Mouse (Mus musculus): ENCODE results near the gene Bad. TPM values are rescaled to one million over a fixed set of nuclear protein-coding genes. Genes with fewer than 3 reads are reported as not detected.
"Not testable (repeated sequence)": the region's sequence is repeated elsewhere in the genome, so short reads cannot be mapped to it uniquely, and the experiment has no call there.

Gene Bad
- polyA plus RNA-seq, 1 experiment from 2014 or later, result 79.3 TPM

DNA sequence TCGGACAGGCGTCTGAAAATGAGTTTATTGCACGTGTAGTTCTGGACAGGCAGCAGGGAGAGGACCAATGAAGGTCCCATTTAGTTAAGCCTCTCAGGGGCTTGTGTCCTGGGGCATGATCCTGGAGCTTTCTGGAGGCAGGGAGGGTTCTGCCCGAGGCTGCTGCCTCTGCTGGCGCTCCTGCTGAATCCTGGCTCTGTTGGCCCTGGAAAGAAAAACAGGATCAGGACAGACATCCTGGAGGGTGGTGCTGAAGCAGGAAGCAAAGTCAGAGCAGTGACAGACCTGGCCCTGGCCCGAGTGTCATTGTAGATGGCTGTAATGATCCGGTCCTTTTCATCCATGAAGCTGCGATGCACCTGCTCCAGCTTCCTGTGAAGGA, 46.2 kb downstream of the Bad start:
- H3K27ac ChIP-seq (replicated peaks; ENCODE audit: low read depth, low read length), result peak overlapping the region; percentile 78

DNA sequence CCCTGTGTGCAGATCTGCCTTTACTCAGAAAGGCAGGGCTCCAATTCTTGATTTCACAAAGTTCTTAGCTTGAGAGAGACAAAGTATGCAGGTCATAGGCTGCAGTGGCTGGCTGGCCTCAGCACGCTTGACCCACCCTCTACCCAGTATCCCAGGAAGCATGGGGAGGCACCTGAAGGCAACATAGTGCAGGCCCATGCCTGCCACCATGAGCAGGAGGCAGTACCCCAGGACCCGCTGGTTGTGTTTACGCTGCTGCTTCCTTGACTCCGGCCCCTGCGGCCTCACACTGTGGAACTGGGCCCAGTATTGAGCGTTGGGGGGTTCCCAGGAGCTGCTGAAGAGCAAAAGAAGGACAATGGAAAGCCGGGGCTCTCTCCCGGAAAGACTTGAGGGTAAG, 47.6 kb downstream of the Bad start:
- ATAC-seq (ENCODE audit: low FRiP score, low TSS enrichment) (no peak), DNase-seq (no peak)
- H3K27ac ChIP-seq (replicated peaks; ENCODE audit: low read depth, low read length), result no peak overlapping the region
- no peak overlapping the region; the same call in 1 of the 2 replicates for H3K9ac ChIP-seq (replicated peaks; ENCODE audit: low read length)
- no peaks in the 10 kb centered on the region for H3K9me3 ChIP-seq (ENCODE audit: control insufficient read depth, low read length)
- WGBS, result 85% methylated on average over 8 of the region's 8 CpGs
- H3K4me2 ChIP-seq (ENCODE audit: low read length), result no peak overlapping the region
- no peaks in the 10 kb centered on the region for H3K27me3 ChIP-seq (ENCODE audit: control insufficient read depth, insufficient read depth, low read length)
- H3K36me3 ChIP-seq (ENCODE audit: control insufficient read depth, insufficient read depth, low read length), result peaks cover 8% of the 10 kb centered on the region
- H3K4me1 ChIP-seq (ENCODE audit: control insufficient read depth, insufficient read depth, low read length), result peaks cover 28% of the 10 kb centered on the region
- no peak overlapping the region for H3K4me3 ChIP-seq (replicated peaks; ENCODE audit: low read depth, low read length)

More for the DNA sequence above, 46.2 kb downstream of the Bad start:
- Histone ChIP-seq H3K4me1 (ENCODE audit: control insufficient read depth, insufficient read depth, low read length) (peaks cover 22% of the 10 kb centered on the region), H3K27me3 (ENCODE audit: control insufficient read depth, insufficient read depth, low read length) (no peaks in the 10 kb centered on the region), H3K4me2 (ENCODE audit: low read length) (peak overlapping the region; percentile 92), H3K4me3 (replicated peaks; ENCODE audit: low read depth, low read length) (peak overlapping the region; percentile 65), H3K9ac (replicated peaks; ENCODE audit: low read length) (peak overlapping the region; percentile 88), H3K9me3 (ENCODE audit: control insufficient read depth, low read length) (no peaks in the 10 kb centered on the region), H3K36me3 (ENCODE audit: control insufficient read depth, insufficient read depth, low read length) (peaks cover 13% of the 10 kb centered on the region)
- no peak for DNase-seq
- WGBS, result 6% methylated on average over 8 of the region's 8 CpGs
- 0 out of 2 replicates have a peak, but pooled peaks have one; percentile 2 for ATAC-seq (ENCODE audit: low FRiP score, low TSS enrichment)

DNA sequence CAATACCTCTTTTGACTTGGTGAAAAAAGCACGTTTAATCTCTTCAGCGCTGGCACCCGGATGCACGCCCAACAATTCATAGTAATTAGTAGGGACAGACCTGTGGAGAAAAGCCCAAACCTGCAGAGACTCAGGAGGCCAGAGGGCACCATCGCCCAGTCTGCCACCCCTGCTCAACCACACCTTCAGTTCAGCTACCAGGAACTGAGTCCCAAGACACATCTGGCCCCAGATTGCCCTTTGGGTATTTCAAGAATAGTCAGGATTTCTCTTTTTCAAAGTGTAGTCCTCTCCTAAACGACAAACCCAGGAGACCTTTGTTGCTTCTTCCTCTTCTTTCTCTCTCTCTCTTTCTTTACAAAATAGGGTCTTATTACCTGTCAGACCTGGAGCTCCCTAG, 49.1 kb downstream of the Bad start:
- Histone ChIP-seq H3K36me3 (ENCODE audit: control insufficient read depth, insufficient read depth, low read length) (no peaks in the 10 kb centered on the region), H3K4me1 (ENCODE audit: control insufficient read depth, insufficient read depth, low read length) (peaks cover 40% of the 10 kb centered on the region), H3K4me3 (replicated peaks; ENCODE audit: low read depth, low read length) (no peak overlapping the region), H3K27ac (replicated peaks; ENCODE audit: low read depth, low read length) (no peak overlapping the region), H3K27me3 (ENCODE audit: control insufficient read depth, insufficient read depth, low read length) (no peaks in the 10 kb centered on the region), H3K4me2 (ENCODE audit: low read length) (no peak overlapping the region), H3K9ac (replicated peaks; ENCODE audit: low read length) (no peak overlapping the region), H3K9me3 (ENCODE audit: control insufficient read depth, low read length) (no peaks in the 10 kb centered on the region)
- ATAC-seq (ENCODE audit: low FRiP score, low TSS enrichment) (no peak), DNase-seq (no peak)
- 92% methylated on average over 6 of the region's 6 CpGs for whole genome bisulfite sequencing

DNA sequence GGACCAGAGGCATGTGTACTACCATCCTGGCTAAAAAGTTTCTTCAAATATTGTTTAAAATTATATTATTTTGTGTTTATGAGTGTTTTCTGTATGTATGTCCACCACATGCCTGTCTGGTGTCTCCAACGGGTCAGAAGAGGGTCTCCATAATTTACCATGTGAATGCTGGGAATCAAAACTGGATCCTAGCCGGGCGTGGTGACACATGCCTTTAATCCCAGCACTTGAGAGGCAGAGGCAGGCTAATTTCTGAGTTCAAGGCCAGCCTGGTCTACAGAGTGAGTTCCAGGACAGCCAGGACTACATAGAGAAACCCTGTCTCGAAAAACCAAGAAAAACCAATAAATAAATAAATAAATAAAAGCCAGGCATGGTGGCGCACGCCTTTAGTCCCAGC, 49.5 kb downstream of the Bad start:
- H3K4me1 ChIP-seq (ENCODE audit: control insufficient read depth, insufficient read depth, low read length), result peaks cover 40% of the 10 kb centered on the region
- ATAC-seq (ENCODE audit: low FRiP score, low TSS enrichment); H3K27me3 ChIP-seq (ENCODE audit: control insufficient read depth, insufficient read depth, low read length): not testable (repeated sequence)

DNA sequence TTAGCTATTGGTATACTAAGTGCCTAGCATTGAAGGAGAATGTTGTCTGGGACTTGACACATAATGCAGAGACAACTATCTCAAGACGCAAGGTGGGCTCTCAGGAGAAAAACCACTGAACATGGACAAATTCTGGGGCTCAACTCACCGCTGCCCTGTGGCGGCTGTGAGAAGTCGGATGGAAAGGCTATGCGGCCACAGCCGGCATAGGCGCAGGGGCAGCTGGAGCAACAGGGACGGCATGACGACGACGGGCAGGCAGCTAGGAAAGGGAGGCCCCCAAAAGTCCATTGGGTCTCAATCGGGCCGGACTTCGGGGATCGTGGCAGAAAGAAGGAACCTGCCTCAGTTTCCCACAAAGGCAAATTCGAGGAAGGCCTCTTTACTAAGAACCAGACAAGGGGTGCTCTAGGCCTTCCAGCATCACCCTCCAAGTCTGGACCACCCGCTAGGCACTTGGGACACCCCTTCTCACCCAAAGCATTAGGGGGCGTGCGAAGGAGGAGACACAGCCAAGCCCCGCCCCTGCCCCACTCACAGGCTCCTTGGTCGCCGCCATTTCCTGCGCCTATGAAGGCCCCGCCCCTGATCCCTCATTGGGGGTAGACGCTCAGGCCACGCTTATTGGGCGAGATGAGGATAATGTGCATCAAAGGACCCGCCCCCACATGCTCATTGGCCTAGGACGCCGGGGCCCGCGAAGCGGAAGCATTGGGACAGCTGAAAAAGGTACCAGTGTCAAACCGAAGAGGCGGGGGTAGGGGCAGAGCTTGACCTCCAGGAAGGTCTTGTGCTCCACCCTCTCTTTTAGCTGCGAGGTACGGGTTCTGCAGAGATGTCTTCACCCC, 50.6 kb downstream of the Bad start, which contains the start of gene Dnajc4:
Gene Dnajc4, minus strand, starts transcription at position 562 of the 848 bp plus-strand sequence.
- Histone ChIP-seq H3K27ac (replicated peaks; ENCODE audit: low read depth, low read length) (peak within 1 kb of the TSS; percentile 32), H3K9me3 (ENCODE audit: control insufficient read depth, low read length) (no peaks in the 10 kb centered on the region), H3K9ac (replicated peaks; ENCODE audit: low read length) (peak within 1 kb of the TSS; percentile 70), H3K36me3 (ENCODE audit: control insufficient read depth, insufficient read depth, low read length) (no peaks in the 10 kb centered on the region), H3K4me1 (ENCODE audit: control insufficient read depth, insufficient read depth, low read length) (peaks cover 40% of the 10 kb centered on the region), H3K27me3 (ENCODE audit: control insufficient read depth, insufficient read depth, low read length) (no peaks in the 10 kb centered on the region), H3K4me2 (ENCODE audit: low read length) (peak within 1 kb of the TSS; percentile 89), H3K4me3 (replicated peaks; ENCODE audit: low read depth, low read length) (peak within 1 kb of the TSS; percentile 50)
- ATAC-seq (ENCODE audit: low FRiP score, low TSS enrichment), result peak; percentile 94
- WGBS, result 1% methylated on average over 37 of the region's 37 CpGs
- DNase-seq, result peak; percentile 98

More for the DNA sequence above, 49.5 kb downstream of the Bad start:
- not testable (repeated sequence) for H3K27ac ChIP-seq (replicated peaks; ENCODE audit: low read depth, low read length); H3K9me3 ChIP-seq (ENCODE audit: control insufficient read depth, low read length); H3K9ac ChIP-seq (replicated peaks; ENCODE audit: low read length); H3K36me3 ChIP-seq (ENCODE audit: control insufficient read depth, insufficient read depth, low read length); H3K4me3 ChIP-seq (replicated peaks; ENCODE audit: low read depth, low read length); DNase-seq; H3K4me2 ChIP-seq (ENCODE audit: low read length)
- 92% methylated on average over 6 of the region's 6 CpGs for WGBS

DNA sequence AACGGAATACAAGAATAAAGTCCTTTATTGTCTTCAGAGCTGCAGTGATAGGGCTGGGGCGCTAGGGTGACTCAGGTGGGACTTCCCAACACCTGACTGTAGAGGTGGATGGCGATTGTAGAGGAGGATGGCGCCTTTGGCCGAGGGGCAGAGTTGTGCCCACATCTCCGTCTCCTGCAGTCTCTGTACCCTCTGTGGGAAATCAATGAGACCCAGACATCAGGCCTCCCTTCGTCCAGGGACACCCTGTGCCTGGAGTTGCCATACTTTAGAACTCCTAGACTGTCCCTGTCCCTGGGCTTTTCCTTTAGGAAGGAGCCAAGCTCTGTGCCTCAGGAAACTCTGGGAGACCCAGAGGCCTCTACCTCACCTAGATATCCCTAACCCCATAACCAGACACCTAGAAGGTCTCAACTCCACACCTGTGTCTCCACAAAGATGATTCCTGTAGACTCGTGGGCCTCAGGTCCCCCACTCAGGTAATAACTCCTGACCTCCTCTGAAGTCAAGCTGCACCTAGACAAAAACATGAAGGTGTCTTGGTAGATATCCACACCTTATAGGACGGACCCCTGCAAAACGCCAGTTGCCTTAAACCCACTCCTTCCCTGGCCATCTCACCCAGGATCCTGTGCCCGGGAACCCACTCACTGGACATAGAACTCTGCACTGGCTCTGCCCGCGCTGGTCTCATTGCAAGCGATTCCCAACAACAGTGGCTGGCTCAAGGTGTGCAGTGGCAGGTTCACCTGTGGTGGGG, 51.5 kb downstream of the Bad start:
- DNase-seq, result no peak
- 61% methylated on average over 14 of the region's 14 CpGs for WGBS
- H3K4me3 ChIP-seq (replicated peaks; ENCODE audit: low read depth, low read length), result peak overlapping the region; percentile 50
- no peak for ATAC-seq (ENCODE audit: low FRiP score, low TSS enrichment)
- H3K4me1 ChIP-seq (ENCODE audit: control insufficient read depth, insufficient read depth, low read length), result peaks cover 36% of the 10 kb centered on the region
- H3K36me3 ChIP-seq (ENCODE audit: control insufficient read depth, insufficient read depth, low read length), result 0 out of 2 replicates have a peak, but pooled peaks cover under 1% of the 10 kb centered on the region
- H3K27me3 ChIP-seq (ENCODE audit: control insufficient read depth, insufficient read depth, low read length), result no peaks in the 10 kb centered on the region
- peak overlapping the region; percentile 89 for H3K4me2 ChIP-seq (ENCODE audit: low read length)
- no peaks in the 10 kb centered on the region for H3K9me3 ChIP-seq (ENCODE audit: control insufficient read depth, low read length)
- H3K27ac ChIP-seq (replicated peaks; ENCODE audit: low read depth, low read length), result peak overlapping the region; percentile 32
- H3K9ac ChIP-seq (replicated peaks; ENCODE audit: low read length), result peak overlapping the region; percentile 70

DNA sequence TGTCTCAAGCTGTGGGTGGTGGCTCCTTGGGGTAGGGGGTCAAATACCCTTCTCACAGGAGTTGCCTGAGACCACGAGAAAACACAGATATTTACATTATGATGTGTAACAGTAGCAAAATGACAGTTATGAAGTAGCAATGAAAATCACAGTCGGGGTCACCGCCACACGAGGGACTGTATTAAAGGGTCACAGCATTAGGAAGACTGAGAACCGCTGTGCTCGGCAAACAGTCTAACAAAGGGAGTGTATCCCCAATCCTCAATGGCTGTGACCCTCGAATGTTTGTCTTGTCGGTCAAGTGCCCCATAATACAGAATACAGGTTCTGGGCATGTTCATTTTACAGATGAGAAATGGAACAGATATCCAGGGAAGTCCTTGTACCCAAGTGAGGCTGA, 52.3 kb downstream of the Bad start:
- Histone ChIP-seq H3K9ac (replicated peaks; ENCODE audit: low read length) (no peak overlapping the region), H3K4me3 (replicated peaks; ENCODE audit: low read depth, low read length) (no peak overlapping the region), H3K4me1 (ENCODE audit: control insufficient read depth, insufficient read depth, low read length) (peaks cover 34% of the 10 kb centered on the region), H3K36me3 (ENCODE audit: control insufficient read depth, insufficient read depth, low read length) (peaks cover 8% of the 10 kb centered on the region), H3K27ac (replicated peaks; ENCODE audit: low read depth, low read length) (no peak overlapping the region), H3K27me3 (ENCODE audit: control insufficient read depth, insufficient read depth, low read length) (no peaks in the 10 kb centered on the region), H3K9me3 (ENCODE audit: control insufficient read depth, low read length) (no peaks in the 10 kb centered on the region), H3K4me2 (ENCODE audit: low read length) (no peak overlapping the region; the same call in 1 of the 2 replicates)
- 88% methylated on average over 8 of the region's 8 CpGs for WGBS
- ATAC-seq (ENCODE audit: low FRiP score, low TSS enrichment) (no peak), DNase-seq (no peak)

DNA sequence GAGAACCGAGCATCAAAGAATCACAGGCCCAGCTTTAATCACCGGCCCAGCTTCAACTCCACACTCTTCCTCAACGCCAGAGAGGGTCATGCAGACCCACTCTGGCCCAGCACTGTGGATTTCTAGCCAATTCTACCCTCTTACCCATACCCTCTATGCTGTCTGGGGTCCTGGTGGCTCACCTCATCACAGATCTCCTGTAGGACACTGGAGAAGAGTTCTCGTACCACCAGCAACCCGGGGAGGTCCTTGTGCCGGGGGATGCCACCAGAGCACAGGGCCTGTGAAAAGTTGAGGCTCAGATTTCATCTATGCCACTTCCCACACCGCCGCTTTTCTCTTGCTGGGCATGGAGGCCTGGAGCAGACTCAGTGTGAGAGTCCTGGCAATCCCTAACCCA, 52.8 kb downstream of the Bad start:
- ATAC-seq (ENCODE audit: low FRiP score, low TSS enrichment) (no peak), DNase-seq (no peak)
- Histone ChIP-seq H3K4me1 (ENCODE audit: control insufficient read depth, insufficient read depth, low read length) (peaks cover 34% of the 10 kb centered on the region), H3K9ac (replicated peaks; ENCODE audit: low read length) (no peak overlapping the region), H3K9me3 (ENCODE audit: control insufficient read depth, low read length) (no peaks in the 10 kb centered on the region), H3K4me2 (ENCODE audit: low read length) (peak overlapping the region; percentile 87; the same call in 1 of the 2 replicates), H3K27me3 (ENCODE audit: control insufficient read depth, insufficient read depth, low read length) (no peaks in the 10 kb centered on the region), H3K4me3 (replicated peaks; ENCODE audit: low read depth, low read length) (no peak overlapping the region), H3K27ac (replicated peaks; ENCODE audit: low read depth, low read length) (no peak overlapping the region), H3K36me3 (ENCODE audit: control insufficient read depth, insufficient read depth, low read length) (peaks cover 13% of the 10 kb centered on the region)
- WGBS, result 85% methylated on average over 8 of the region's 8 CpGs

Data from midbrain, embryonic 14.5 days (tissue).